Mouse (Mus musculus): ENCODE results near the gene Grtp1.

The Grtp1 gene

GRCm38 (mm10) chr8:13228923-13229610, 28.6 kb upstream of the Grtp1 start:
- Histone ChIP-seq H3K4me1 (replicated peaks; ENCODE audit: low read depth, low read length) (peaks cover 44% of the 10 kb centered on the region), H3K36me3 (ENCODE audit: insufficient read depth, low read length) (no peaks in the 10 kb centered on the region), H3K4me3 (replicated peaks; ENCODE audit: low read length) (no peak overlapping the region), H3K27me3 (ENCODE audit: insufficient read depth, low read length) (peaks cover 23% of the 10 kb centered on the region), H3K9me3 (ENCODE audit: low read length) (no peaks in the 10 kb centered on the region)
- TF ChIP-seq POU5F1 (IDR thresholded peaks at IDR 0.05; ENCODE audit: borderline replicate concordance, low read length) = no peak
- no peak for TF ChIP-seq CTCF (conservative IDR thresholded peaks at IDR 0.05; ENCODE audit: low read length)
- no peak for TF ChIP-seq NANOG (IDR thresholded peaks at IDR 0.05; ENCODE audit: borderline replicate concordance, low read length)

GRCm38 (mm10) chr8:13227184-13227583, 26.8 kb upstream of the Grtp1 start:
- Histone ChIP-seq H3K4me1 (replicated peaks; ENCODE audit: low read depth, low read length) (peaks cover 49% of the 10 kb centered on the region), H3K27me3 (ENCODE audit: insufficient read depth, low read length) (peaks cover 27% of the 10 kb centered on the region), H3K36me3 (ENCODE audit: insufficient read depth, low read length) (no peaks in the 10 kb centered on the region), H3K4me3 (replicated peaks; ENCODE audit: low read length) (no peak overlapping the region), H3K9me3 (ENCODE audit: low read length) (no peaks in the 10 kb centered on the region)
- TF ChIP-seq NANOG (IDR thresholded peaks at IDR 0.05; ENCODE audit: borderline replicate concordance, low read length) (no peak), CTCF (conservative IDR thresholded peaks at IDR 0.05; ENCODE audit: low read length) (no peak), POU5F1 (IDR thresholded peaks at IDR 0.05; ENCODE audit: borderline replicate concordance, low read length) (no peak)

GRCm38 (mm10) chr8:13226288-13226687, 25.9 kb upstream of the Grtp1 start:
- Histone ChIP-seq H3K4me1 (replicated peaks; ENCODE audit: low read depth, low read length) (peaks cover 53% of the 10 kb centered on the region), H3K4me3 (replicated peaks; ENCODE audit: low read length) (no peak overlapping the region), H3K27me3 (ENCODE audit: insufficient read depth, low read length) (peaks cover 30% of the 10 kb centered on the region), H3K9me3 (ENCODE audit: low read length) (no peaks in the 10 kb centered on the region), H3K36me3 (ENCODE audit: insufficient read depth, low read length) (no peaks in the 10 kb centered on the region)
- no peak for TF ChIP-seq POU5F1 (IDR thresholded peaks at IDR 0.05; ENCODE audit: borderline replicate concordance, low read length)

DNA sequence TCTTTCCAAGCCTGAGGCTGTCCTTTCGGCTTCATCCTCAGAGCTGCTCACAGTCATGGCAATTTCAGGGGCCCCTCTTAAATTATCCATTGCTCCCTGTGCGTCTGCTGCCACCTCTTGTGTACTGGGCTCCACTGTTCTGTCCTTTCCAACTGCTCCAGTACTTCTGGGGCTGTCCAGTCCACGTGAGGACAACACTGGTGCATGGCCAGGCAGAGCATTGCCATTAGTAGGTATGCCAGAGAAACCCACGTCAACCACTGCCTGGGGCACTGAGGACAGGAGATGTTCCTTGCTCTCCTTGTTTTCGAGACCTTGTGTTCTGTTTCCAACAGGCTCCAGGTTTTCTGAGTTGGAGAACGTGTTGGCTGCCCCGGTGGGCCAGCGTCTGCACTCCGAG, 24.0 kb upstream of the Grtp1 start:
- TF ChIP-seq NANOG (IDR thresholded peaks at IDR 0.05; ENCODE audit: borderline replicate concordance, low read length) (no peak), CTCF (conservative IDR thresholded peaks at IDR 0.05; ENCODE audit: low read length) (no peak), POU5F1 (IDR thresholded peaks at IDR 0.05; ENCODE audit: borderline replicate concordance, low read length) (no peak)
- H3K36me3 ChIP-seq (ENCODE audit: insufficient read depth, low read length) = no peaks in the 10 kb centered on the region
- H3K4me3 ChIP-seq (replicated peaks; ENCODE audit: low read length) = peak overlapping the region; percentile 53; the same call in 1 of the 2 replicates
- H3K4me1 ChIP-seq (replicated peaks; ENCODE audit: low read depth, low read length) = peaks cover 59% of the 10 kb centered on the region
- H3K9me3 ChIP-seq (ENCODE audit: low read length) = no peaks in the 10 kb centered on the region
- peaks cover 24% of the 10 kb centered on the region for H3K27me3 ChIP-seq (ENCODE audit: insufficient read depth, low read length)

DNA sequence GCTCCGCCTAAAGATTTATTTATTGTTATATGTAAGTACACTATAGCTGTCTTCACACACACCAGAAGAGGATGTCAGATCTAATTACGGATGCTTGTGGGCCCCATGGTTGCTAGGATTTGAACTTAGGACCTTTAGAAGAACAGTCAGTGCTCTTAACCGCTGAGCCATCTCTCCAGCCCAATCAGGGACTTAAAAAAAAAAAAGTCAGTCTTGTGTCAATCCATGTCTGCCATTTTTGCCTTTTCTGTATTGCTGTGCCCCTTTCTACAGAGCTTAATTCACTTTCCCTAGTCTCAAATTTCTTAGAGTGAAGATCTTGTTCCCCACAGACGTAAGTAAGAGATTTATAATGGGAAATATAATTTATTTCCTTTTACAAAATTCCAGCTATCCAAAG, 18.0 kb upstream of the Grtp1 start:
- Histone ChIP-seq H3K9me3 (ENCODE audit: low read length) (no peaks in the 10 kb centered on the region), H3K4me3 (replicated peaks; ENCODE audit: low read length) (no peak overlapping the region), H3K36me3 (ENCODE audit: insufficient read depth, low read length) (no peaks in the 10 kb centered on the region), H3K27me3 (ENCODE audit: insufficient read depth, low read length) (peaks cover 9% of the 10 kb centered on the region; the same call in 1 of the 2 replicates), H3K4me1 (replicated peaks; ENCODE audit: low read depth, low read length) (peaks cover 45% of the 10 kb centered on the region)
- TF ChIP-seq NANOG (IDR thresholded peaks at IDR 0.05; ENCODE audit: borderline replicate concordance, low read length) (no peak), CTCF (conservative IDR thresholded peaks at IDR 0.05; ENCODE audit: low read length) (no peak), POU5F1 (IDR thresholded peaks at IDR 0.05; ENCODE audit: borderline replicate concordance, low read length) (no peak)

GRCm38 (mm10) chr8:13217986-13218385, 17.6 kb upstream of the Grtp1 start:
- H3K27me3 ChIP-seq (ENCODE audit: insufficient read depth, low read length) = peaks cover 9% of the 10 kb centered on the region; the same call in 1 of the 2 replicates
- no peaks in the 10 kb centered on the region for H3K36me3 ChIP-seq (ENCODE audit: insufficient read depth, low read length)
- H3K4me3 ChIP-seq (replicated peaks; ENCODE audit: low read length) = no peak overlapping the region
- no peaks in the 10 kb centered on the region for H3K9me3 ChIP-seq (ENCODE audit: low read length)
- TF ChIP-seq POU5F1 (IDR thresholded peaks at IDR 0.05; ENCODE audit: borderline replicate concordance, low read length) (no peak), CTCF (conservative IDR thresholded peaks at IDR 0.05; ENCODE audit: low read length) (no peak), NANOG (IDR thresholded peaks at IDR 0.05; ENCODE audit: borderline replicate concordance, low read length) (no peak)
- peaks cover 49% of the 10 kb centered on the region for H3K4me1 ChIP-seq (replicated peaks; ENCODE audit: low read depth, low read length)

- Histone ChIP-seq H3K9me3 (ENCODE audit: low read length) (no peaks in the 10 kb centered on the region), H3K36me3 (ENCODE audit: insufficient read depth, low read length) (no peaks in the 10 kb centered on the region), H3K4me1 (replicated peaks; ENCODE audit: low read depth, low read length) (peaks cover 53% of the 10 kb centered on the region), H3K27me3 (ENCODE audit: insufficient read depth, low read length) (peaks cover 3% of the 10 kb centered on the region; the same call in 1 of the 2 replicates), H3K4me3 (replicated peaks; ENCODE audit: low read length) (no peak overlapping the region)
- no peak for TF ChIP-seq NANOG (IDR thresholded peaks at IDR 0.05; ENCODE audit: borderline replicate concordance, low read length)
- no peak for TF ChIP-seq POU5F1 (IDR thresholded peaks at IDR 0.05; ENCODE audit: borderline replicate concordance, low read length)
- no peak for TF ChIP-seq CTCF (conservative IDR thresholded peaks at IDR 0.05; ENCODE audit: low read length)
Measured at GRCm38 (mm10) chr8:13217093-13217492, 16.7 kb upstream of the Grtp1 start.

DNA sequence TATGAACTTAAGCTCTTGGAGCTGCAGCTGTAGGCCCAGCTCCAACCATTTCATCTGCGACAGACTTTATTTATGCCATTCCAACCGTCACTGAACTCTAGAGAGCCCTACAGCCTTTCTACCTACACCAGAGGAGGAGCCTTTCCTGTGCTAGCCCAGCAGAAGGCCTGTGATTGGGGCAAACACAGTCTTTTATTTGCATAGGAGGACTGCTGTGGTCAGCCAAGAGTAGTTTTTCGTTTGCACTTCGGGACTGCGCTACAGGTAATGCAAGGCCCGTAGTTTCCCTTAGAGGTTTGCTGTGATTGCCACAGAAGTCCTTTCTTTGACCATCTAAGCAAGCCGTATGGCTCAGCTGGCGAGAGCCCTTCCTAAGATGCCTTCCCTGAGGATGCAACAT, 16.0 kb upstream of the Grtp1 start:
- Histone ChIP-seq H3K9me3 (ENCODE audit: low read length) (no peaks in the 10 kb centered on the region), H3K4me3 (replicated peaks; ENCODE audit: low read length) (no peak overlapping the region), H3K27me3 (ENCODE audit: insufficient read depth, low read length) (no peaks in the 10 kb centered on the region), H3K4me1 (replicated peaks; ENCODE audit: low read depth, low read length) (peaks cover 52% of the 10 kb centered on the region), H3K36me3 (ENCODE audit: insufficient read depth, low read length) (no peaks in the 10 kb centered on the region)
- TF ChIP-seq NANOG (IDR thresholded peaks at IDR 0.05; ENCODE audit: borderline replicate concordance, low read length) (no peak), CTCF (conservative IDR thresholded peaks at IDR 0.05; ENCODE audit: low read length) (no peak), POU5F1 (IDR thresholded peaks at IDR 0.05; ENCODE audit: borderline replicate concordance, low read length) (no peak)

Data from E14TG2a.4 (cell line).